Mouse (Mus musculus) liver, postnatal 0 days (tissue): Measurements from ENCODE around the gene Usp37.

ENCODE experiments used
- CTCF ChIP-seq: sonication (generic); IDR thresholded peaks from 2 replicates; pipeline ENCODE4 v1.5.1; 2016; ENCODE audit warnings: antibody characterized with exemption, low read depth
- EP300 ChIP-seq: IDR thresholded peaks from 2 replicates; pipeline ENCODE4 v1.6.1; 2016; ENCODE audit warnings: antibody characterized with exemption, low read depth, mild to moderate bottlenecking

GRCm38 (mm10) chr1:74393010-74393409, 151.1 kb downstream of the Usp37 start:
- TF ChIP-seq CTCF (no peak), EP300 (no peak)
